14 mouse cellular contexts compared by ENCODE assay signal in genomic region chr15:95186226-95186625, GRCm38 (mm10).
DNase-seq lines count a peak whose midpoint lies in the region; ATAC-seq and TF ChIP-seq lines count a peak whose summit lies in the region.
"Had no signal": no experiment of that assay in that cellular context is flagged by ENCODE, and none has a peak within 500 bp of the region (broad histone marks: within the 10 kb centered on the region; RNA-seq: fewer than 3 reads in every experiment).

No protein-coding gene starts in this region.

- peak; percentile 80 for ATAC-seq in frontal cortex, adult (ENCODE audit: low TSS enrichment)
- no peak for ATAC-seq in liver, embryonic 12.5 days

- no peak for DNase-seq in frontal cortex, postnatal 25 days (ENCODE audit: low spot score in 2 of 2)
- DNase-seq in R1 (ENCODE audit: low read depth, low spot score), result peak; percentile 22
- peak; percentile 30 to 32 for DNase-seq in cerebellum, postnatal 10 days
- peak; percentile 45 to 77 for DNase-seq in left cerebral cortex, postnatal 25 days (ENCODE audit: low spot score in 2 of 2)
- DNase-seq in heart, postnatal 25 days (ENCODE audit: low spot score), result no peak
- no peak for DNase-seq in thymus, adult 2 months
- DNase-seq: kidney, adult 18-20 months; lung, postnatal 10 days; thymus, postnatal 4 days had no signal

- no peak overlapping the region for H3K27ac ChIP-seq in liver, embryonic 12.5 days
- no peak overlapping the region for H3K27ac ChIP-seq in thymus, adult 2 months (ENCODE audit: control insufficient read depth, insufficient read depth, low read length)
- H3K27ac ChIP-seq: heart, embryonic 10.5 days; limb, embryonic 15.5 days had no signal

- H3K9ac ChIP-seq in liver, embryonic 12.5 days, result no peak overlapping the region
- H3K9ac ChIP-seq: limb, embryonic 15.5 days had no signal

- no peaks in the 10 kb centered on the region for H3K4me1 ChIP-seq in liver, embryonic 12.5 days
- no peaks in the 10 kb centered on the region for H3K4me1 ChIP-seq in thymus, adult 2 months (replicated peaks; ENCODE audit: control insufficient read depth, insufficient read depth, low read length)
- H3K4me1 ChIP-seq: heart, embryonic 10.5 days; limb, embryonic 15.5 days had no signal

- no peak overlapping the region for H3K4me2 ChIP-seq in liver, embryonic 12.5 days
- H3K4me2 ChIP-seq: limb, embryonic 15.5 days had no signal

- no peak for TF ChIP-seq POLR2A in thymus, adult 2 months (IDR thresholded peaks at IDR 0.05; ENCODE audit: control insufficient read depth, extremely low read depth, insufficient read depth, low read length, poor library complexity)

- no peaks in the 10 kb centered on the region for H3K27me3 ChIP-seq in liver, embryonic 12.5 days (replicated peaks)
- H3K27me3 ChIP-seq in thymus, adult 2 months (ENCODE audit: control insufficient read depth, insufficient read depth, low read length), result no peaks in the 10 kb centered on the region
- H3K27me3 ChIP-seq: limb, embryonic 15.5 days had no signal

- peaks cover 6% of the 10 kb centered on the region; the same call in 1 of the 2 replicates for H3K9me3 ChIP-seq in liver, embryonic 12.5 days (replicated peaks)
- H3K9me3 ChIP-seq: heart, embryonic 10.5 days; limb, embryonic 15.5 days had no signal

- no peaks in the 10 kb centered on the region for H3K36me3 ChIP-seq in liver, embryonic 12.5 days
- H3K36me3 ChIP-seq in thymus, adult 2 months (ENCODE audit: control insufficient read depth, insufficient read depth, low read length), result no peaks in the 10 kb centered on the region
- H3K36me3 ChIP-seq: G1E; heart, embryonic 10.5 days; limb, embryonic 15.5 days had no signal

- TF ChIP-seq CTCF in thymus, adult 2 months (IDR thresholded peaks at IDR 0.05; ENCODE audit: borderline replicate concordance, control insufficient read depth, extremely low read depth, insufficient read depth, low read length, poor library complexity), result no peak

- H3K4me3 ChIP-seq in liver, embryonic 12.5 days, result no peak overlapping the region
- H3K4me3 ChIP-seq in thymus, adult 2 months (ENCODE audit: control insufficient read depth, insufficient read depth, low read length), result no peak overlapping the region
- H3K4me3 ChIP-seq: heart, embryonic 10.5 days; limb, embryonic 15.5 days had no signal

- WGBS in liver, embryonic 12.5 days (ENCODE audit: insufficient replicate concordance), result 44% methylated on average over 10 of the region's 10 CpGs
- 61% methylated on average over 10 of the region's 10 CpGs for WGBS in thymus, adult 2 months

- intact Hi-C loops in left cerebral cortex, postnatal 25 days (cut with DNase I), result loop anchor here (10.0 kb wide), 2 partner anchors 201 to 341 kb away; no protein-coding TSS in a partner anchor
- intact Hi-C loops in heart, postnatal 25 days (cut with DNase I), result no loop called here

Comparison
In these comparisons a context has a peak if more than half of its experiments do, and no peak if none do; other contexts are left out.
1. DNase-seq: peak in R1 (single experiment), cerebellum, postnatal 10 days (2 of 2) and left cerebral cortex, postnatal 25 days (2 of 2); none in frontal cortex, postnatal 25 days (0 of 2), heart, postnatal 25 days (single experiment) and thymus, adult 2 months (single experiment).